Mouse (Mus musculus) B cell, adult 2 months (primary cell): ENCODE data around the gene Serinc1.

ENCODE experiments used
- DNase-seq, 2 experiments: peaks; one replicate each; pipeline ENCODE4 v3.0.0; 2022

Serinc1 gene

DNA sequence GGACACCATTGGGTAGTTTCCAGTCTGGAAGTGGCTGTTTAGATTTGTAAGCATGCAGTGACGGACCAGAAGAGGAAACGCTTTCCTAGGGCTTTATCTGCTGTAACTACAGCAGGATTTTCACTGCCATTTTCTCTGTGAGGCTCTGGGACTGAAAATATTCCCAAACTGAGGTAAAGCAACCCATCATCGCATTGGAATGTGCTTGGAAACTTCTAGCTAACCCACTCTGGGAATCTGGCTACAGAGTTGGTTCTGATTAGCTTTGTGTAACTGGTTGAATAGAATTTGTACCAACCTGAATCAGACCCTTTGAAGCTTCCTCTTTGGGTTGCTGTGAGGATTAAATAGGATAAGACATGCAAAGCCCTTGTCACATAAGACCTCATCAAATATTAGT lies 47.6 kb downstream of the Serinc1 start:
- no peak for DNase-seq

DNA sequence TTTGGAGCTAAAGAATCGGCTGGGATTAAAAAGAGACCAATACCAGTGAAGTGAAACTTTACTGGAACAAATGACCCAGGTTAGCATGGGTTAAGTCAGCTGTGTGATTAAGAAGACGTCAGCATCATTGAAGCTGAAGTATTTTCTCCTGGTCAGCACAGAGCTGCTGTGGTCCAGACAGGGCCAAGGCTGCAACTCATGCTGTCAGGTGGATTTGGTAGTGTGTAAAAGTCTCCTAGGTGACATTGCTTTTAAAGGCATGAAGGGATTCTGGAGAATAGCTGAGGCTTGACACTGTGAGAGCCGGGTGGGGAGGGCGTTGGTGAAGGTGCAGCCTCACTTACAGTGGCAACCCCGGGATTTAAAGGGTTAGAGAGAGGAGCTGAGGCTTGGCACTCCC lies 50.6 kb downstream of the Serinc1 start:
- DNase-seq, result no peak

DNA sequence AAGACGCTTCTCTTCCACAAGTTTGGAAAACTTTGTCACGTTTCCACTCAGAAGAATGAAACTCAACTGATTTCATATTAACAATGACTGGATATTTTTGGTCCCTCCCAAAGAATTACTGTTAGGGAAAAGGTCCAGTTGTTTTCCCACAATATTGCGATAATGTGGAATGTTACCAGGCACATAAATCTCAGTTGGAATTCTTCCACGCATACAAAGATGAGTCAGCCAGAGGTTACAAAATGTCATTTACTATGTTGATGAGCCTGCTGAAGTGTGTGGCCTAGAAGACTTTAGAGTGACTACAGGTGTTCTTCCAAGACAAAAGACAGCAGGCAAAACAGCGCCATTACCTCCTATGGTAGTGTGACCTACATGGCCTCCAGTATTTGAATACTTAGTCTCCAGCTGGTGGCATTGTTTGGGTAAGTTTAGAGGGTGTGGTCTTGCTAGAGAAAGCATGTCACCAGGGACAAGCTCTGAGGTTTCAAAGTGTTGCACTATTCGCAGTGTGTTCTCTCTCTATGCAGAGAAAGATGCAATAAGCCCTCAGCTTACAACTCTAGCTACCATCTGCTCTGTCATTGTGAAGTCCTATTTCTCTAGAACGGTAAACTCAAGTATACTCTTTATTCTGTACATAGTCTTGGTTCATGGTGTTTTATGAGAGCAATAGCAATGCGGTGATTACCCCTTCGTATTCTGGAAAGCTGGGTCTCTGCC lies 55.0 kb downstream of the Serinc1 start:
- no peak for DNase-seq
